Mouse (Mus musculus): Measurements from ENCODE around the gene Wwox. TPM values are rescaled to one million over a fixed set of nuclear protein-coding genes. Genes with fewer than 3 reads are reported as not detected.

Gene Wwox
- polyA plus RNA-seq, 1 experiment: 13.5 TPM

- H3K27ac ChIP-seq (ENCODE audit: control insufficient read depth, insufficient read depth, low read depth, low read length, poor library complexity): no peak overlapping the region
- H3K4me3 ChIP-seq (replicated peaks; ENCODE audit: control insufficient read depth, low read depth, low read length): no peak overlapping the region
- no peaks in the 10 kb centered on the region for H3K4me1 ChIP-seq (ENCODE audit: control insufficient read depth, insufficient read depth, low read length)
- no peak for TF ChIP-seq POLR2A (IDR thresholded peaks at IDR 0.05; ENCODE audit: borderline replicate concordance, control insufficient read depth, low read depth, low read length)
- no peak for TF ChIP-seq CTCF (IDR thresholded peaks at IDR 0.05; ENCODE audit: control insufficient read depth, insufficient read depth, low read length)
- WGBS: 75% methylated on average over 6 of the region's 6 CpGs
Measured at GRCm38 (mm10) chr8:114555491-114556202, 116.2 kb downstream of the Wwox start.

DNA sequence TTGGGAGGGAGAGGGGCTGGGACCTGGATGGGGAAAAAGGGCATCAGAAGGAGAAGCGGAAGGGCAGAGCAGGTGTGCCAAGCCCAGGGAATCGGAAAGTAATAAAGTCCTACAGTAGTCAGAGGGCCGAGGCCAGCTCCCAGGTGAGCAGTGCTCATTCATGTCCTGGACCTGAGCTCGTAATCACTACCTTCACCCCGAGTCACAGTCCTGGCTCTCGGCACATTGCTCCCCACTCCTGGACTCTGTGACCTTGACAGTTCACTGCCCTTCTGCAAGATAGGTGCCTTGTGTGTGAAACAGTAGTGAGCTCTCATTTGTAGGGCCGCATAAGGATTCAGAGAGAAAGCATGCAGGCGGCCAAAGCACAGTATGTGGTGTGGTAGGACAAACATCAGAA is 121.7 kb downstream of the Wwox start:
- Histone ChIP-seq H3K4me3 (replicated peaks; ENCODE audit: control insufficient read depth, low read depth, low read length) (no peak overlapping the region), H3K27ac (ENCODE audit: control insufficient read depth, insufficient read depth, low read depth, low read length, poor library complexity) (no peak overlapping the region), H3K4me1 (ENCODE audit: control insufficient read depth, insufficient read depth, low read length) (no peaks in the 10 kb centered on the region)
- no peak for TF ChIP-seq CTCF (IDR thresholded peaks at IDR 0.05; ENCODE audit: control insufficient read depth, insufficient read depth, low read length)
- no peak for TF ChIP-seq POLR2A (IDR thresholded peaks at IDR 0.05; ENCODE audit: borderline replicate concordance, control insufficient read depth, low read depth, low read length)
- WGBS: 88% methylated on average over 8 of the region's 8 CpGs

DNA sequence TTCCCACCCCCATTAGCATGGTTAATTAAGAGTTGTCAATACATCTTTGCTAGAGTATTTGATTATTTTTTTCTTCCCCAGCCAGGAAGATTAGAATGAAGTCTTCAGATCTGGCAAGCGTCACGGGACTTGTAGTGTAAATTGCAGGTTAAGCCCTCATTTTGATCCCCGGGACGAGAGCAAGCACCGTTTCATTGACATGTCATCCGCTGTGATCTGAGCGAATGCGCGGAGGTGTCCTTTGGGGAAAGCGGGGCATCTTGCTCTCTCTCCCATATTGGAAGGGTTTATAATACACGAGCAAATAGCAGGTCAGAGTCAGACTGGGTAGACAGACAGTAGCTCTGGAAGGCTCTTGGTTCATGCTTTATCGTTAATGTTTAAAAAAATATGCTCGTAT is 123.0 kb downstream of the Wwox start:
- Histone ChIP-seq H3K27ac (ENCODE audit: control insufficient read depth, insufficient read depth, low read depth, low read length, poor library complexity) (no peak overlapping the region), H3K4me1 (ENCODE audit: control insufficient read depth, insufficient read depth, low read length) (no peaks in the 10 kb centered on the region), H3K4me3 (replicated peaks; ENCODE audit: control insufficient read depth, low read depth, low read length) (no peak overlapping the region)
- TF ChIP-seq POLR2A (IDR thresholded peaks at IDR 0.05; ENCODE audit: borderline replicate concordance, control insufficient read depth, low read depth, low read length) (no peak), CTCF (IDR thresholded peaks at IDR 0.05; ENCODE audit: control insufficient read depth, insufficient read depth, low read length) (no peak)
- 93% methylated on average over 13 of the region's 13 CpGs for WGBS

DNA sequence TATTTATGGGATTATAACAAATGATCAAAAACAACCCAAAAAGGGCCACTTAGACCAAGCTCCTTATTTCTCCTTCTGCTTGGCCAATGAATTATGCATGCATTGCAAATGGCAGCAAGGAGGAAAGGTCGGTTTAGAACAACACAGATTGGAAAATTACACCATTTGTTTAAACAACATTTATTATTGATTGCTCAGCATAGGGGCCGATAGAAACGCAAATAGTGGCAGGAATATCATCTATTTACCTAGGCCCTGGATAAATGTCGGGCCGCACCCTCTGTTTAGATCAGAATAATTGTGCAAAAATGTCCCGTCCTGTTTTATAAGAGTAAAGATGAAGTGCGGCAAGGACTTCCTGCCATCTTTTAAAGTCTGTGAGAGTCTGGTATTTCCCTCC is 123.9 kb downstream of the Wwox start:
- Histone ChIP-seq H3K27ac (ENCODE audit: control insufficient read depth, insufficient read depth, low read depth, low read length, poor library complexity) (no peak overlapping the region), H3K4me3 (replicated peaks; ENCODE audit: control insufficient read depth, low read depth, low read length) (no peak overlapping the region), H3K4me1 (ENCODE audit: control insufficient read depth, insufficient read depth, low read length) (no peaks in the 10 kb centered on the region)
- TF ChIP-seq CTCF (IDR thresholded peaks at IDR 0.05; ENCODE audit: control insufficient read depth, insufficient read depth, low read length) (no peak), POLR2A (IDR thresholded peaks at IDR 0.05; ENCODE audit: borderline replicate concordance, control insufficient read depth, low read depth, low read length) (no peak)
- WGBS: 88% methylated on average over 7 of the region's 7 CpGs

DNA sequence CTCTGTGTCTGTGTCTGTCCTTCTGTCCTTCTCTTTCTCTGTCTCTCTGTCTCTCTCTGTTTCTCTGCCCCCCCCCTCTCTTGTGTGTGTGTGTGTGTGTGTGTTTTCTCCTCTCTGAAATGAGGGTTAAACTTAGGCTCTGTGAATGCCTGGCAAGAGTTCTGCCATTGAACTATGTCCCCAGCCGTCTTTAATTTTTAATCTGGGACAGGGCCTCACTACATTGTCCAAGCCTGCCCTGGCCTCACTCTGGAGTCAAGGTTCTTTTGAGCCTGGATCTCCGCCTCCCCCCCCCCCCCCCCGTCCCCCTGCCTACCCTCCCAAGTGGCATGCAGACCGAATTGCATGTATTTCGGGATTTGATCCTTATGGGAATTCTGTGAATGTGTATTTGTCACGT is 124.6 kb downstream of the Wwox start:
- Histone ChIP-seq H3K4me3 (replicated peaks; ENCODE audit: control insufficient read depth, low read depth, low read length) (no peak overlapping the region), H3K27ac (ENCODE audit: control insufficient read depth, insufficient read depth, low read depth, low read length, poor library complexity) (no peak overlapping the region), H3K4me1 (ENCODE audit: control insufficient read depth, insufficient read depth, low read length) (no peaks in the 10 kb centered on the region)
- TF ChIP-seq POLR2A (IDR thresholded peaks at IDR 0.05; ENCODE audit: borderline replicate concordance, control insufficient read depth, low read depth, low read length): no peak
- TF ChIP-seq CTCF (IDR thresholded peaks at IDR 0.05; ENCODE audit: control insufficient read depth, insufficient read depth, low read length): no peak
- WGBS: 82% methylated on average over 6 of the region's 6 CpGs

DNA sequence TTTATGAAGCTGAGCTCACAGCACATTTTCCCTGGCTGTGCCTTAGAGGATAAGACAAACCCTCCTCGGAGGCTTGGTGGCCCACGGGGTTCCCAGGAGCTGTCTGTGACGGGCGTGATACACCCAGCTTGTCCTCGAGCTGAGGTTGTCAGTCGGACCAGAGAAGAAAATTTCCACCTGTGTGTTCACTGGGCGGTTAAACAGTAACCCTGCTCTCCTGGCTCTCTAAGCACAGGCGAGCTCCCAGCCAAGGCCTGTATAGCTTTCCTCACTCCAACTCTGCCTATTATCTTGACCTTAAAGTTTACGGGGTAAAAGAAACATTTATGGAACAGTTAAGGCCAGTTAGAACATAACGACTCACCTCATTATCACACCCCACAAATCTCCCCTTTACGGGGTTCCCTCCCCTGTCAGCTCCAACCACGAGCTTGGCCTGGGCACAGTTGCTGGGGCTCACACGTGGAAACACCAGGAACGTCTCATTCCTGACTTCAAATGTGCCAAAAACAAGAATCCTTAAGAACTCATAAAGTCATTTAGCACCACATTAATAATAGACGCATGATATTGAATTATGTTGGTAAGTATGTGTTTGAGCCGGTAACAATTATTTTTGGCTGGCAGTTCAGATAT is 129.2 kb downstream of the Wwox start:
- no peak overlapping the region for H3K27ac ChIP-seq (ENCODE audit: control insufficient read depth, insufficient read depth, low read depth, low read length, poor library complexity)
- no peak overlapping the region for H3K4me3 ChIP-seq (replicated peaks; ENCODE audit: control insufficient read depth, low read depth, low read length)
- H3K4me1 ChIP-seq (ENCODE audit: control insufficient read depth, insufficient read depth, low read length): no peaks in the 10 kb centered on the region
- 71% methylated on average over 16 of the region's 16 CpGs for WGBS
- TF ChIP-seq CTCF (IDR thresholded peaks at IDR 0.05; ENCODE audit: control insufficient read depth, insufficient read depth, low read length) (no peak), POLR2A (IDR thresholded peaks at IDR 0.05; ENCODE audit: borderline replicate concordance, control insufficient read depth, low read depth, low read length) (no peak)

GRCm38 (mm10) chr8:114573014-114573746 is 133.7 kb downstream of the Wwox start:
- WGBS: 42% methylated on average over 4 of the region's 4 CpGs
- no peak overlapping the region for H3K27ac ChIP-seq (ENCODE audit: control insufficient read depth, insufficient read depth, low read depth, low read length, poor library complexity)
- no peak overlapping the region for H3K4me3 ChIP-seq (replicated peaks; ENCODE audit: control insufficient read depth, low read depth, low read length)
- no peak for TF ChIP-seq POLR2A (IDR thresholded peaks at IDR 0.05; ENCODE audit: borderline replicate concordance, control insufficient read depth, low read depth, low read length)
- TF ChIP-seq CTCF (IDR thresholded peaks at IDR 0.05; ENCODE audit: control insufficient read depth, insufficient read depth, low read length): no peak
- no peaks in the 10 kb centered on the region for H3K4me1 ChIP-seq (ENCODE audit: control insufficient read depth, insufficient read depth, low read length)

DNA sequence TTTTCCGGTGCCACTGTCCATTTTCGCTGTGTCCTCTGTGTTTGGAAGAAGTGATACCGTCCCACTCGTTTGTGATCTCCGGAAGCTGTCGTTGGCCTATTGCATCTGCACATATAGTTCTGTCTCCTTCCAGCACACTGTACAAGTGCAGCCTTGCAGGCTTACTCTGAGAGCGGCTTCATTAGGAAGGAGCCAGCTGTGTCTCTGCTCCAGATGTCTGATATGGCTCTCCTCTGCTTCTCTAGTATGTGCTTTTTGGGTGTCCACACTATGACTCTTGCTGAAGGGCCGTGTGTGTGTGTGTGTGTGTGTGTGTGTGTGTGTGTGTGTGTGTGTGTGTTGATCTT is 134.3 kb downstream of the Wwox start:
- WGBS: 72% methylated on average over 8 of the region's 8 CpGs
- H3K4me1 ChIP-seq (ENCODE audit: control insufficient read depth, insufficient read depth, low read length): no peaks in the 10 kb centered on the region
- no peak overlapping the region for H3K27ac ChIP-seq (ENCODE audit: control insufficient read depth, insufficient read depth, low read depth, low read length, poor library complexity)
- TF ChIP-seq CTCF (IDR thresholded peaks at IDR 0.05; ENCODE audit: control insufficient read depth, insufficient read depth, low read length): no peak
- no peak for TF ChIP-seq POLR2A (IDR thresholded peaks at IDR 0.05; ENCODE audit: borderline replicate concordance, control insufficient read depth, low read depth, low read length)
- no peak overlapping the region for H3K4me3 ChIP-seq (replicated peaks; ENCODE audit: control insufficient read depth, low read depth, low read length)
